ENCODE assay signal across 11 mouse cellular contexts in the genomic region with DNA sequence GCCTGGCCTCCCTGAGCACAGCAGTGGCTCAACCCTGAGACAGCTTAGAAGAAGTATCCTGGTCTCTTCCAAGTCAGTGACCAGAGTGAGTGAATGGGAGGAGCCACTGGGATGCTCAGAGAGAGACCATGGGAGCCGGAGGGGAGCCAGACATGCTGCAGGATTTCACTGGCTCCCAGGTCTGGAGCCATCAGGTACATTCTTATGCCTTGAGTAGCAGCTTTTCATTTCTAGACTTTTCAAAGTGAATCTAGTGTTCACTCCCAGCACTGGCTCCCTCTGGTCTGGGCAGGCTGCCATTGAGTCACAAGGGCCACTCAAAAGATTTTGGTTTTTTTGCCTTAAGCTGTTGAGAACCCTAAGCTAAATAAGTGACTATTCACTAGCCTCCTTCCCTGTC. TPM values are rescaled to one million over a fixed set of nuclear protein-coding genes. Genes with fewer than 3 reads are reported as not detected.
DNase-seq lines count a peak whose midpoint lies in the region; ATAC-seq and TF ChIP-seq lines count a peak whose summit lies in the region.
"Had no signal": no experiment of that assay in that cellular context is flagged by ENCODE, and none has a peak within 500 bp of the region (broad histone marks: within the 10 kb centered on the region; RNA-seq: fewer than 3 reads in every experiment).

No protein-coding gene starts in this region.

- no peaks in the 10 kb centered on the region for H3K9me3 ChIP-seq in hindbrain, postnatal 0 days (ENCODE audit: low read length)
- no peaks in the 10 kb centered on the region for H3K9me3 ChIP-seq in hindbrain, embryonic 12.5 days (replicated peaks)
- H3K9me3 ChIP-seq in forebrain, embryonic 10.5 days, result no peaks in the 10 kb centered on the region
- H3K9me3 ChIP-seq: forebrain, embryonic 15.5 days; hindbrain, embryonic 13.5 days; megakaryocyte, embryonic 14.5 days; stomach, embryonic 15.5 days had no signal

- no peak for TF ChIP-seq CTCF in hindbrain, postnatal 0 days (IDR thresholded peaks at IDR 0.05; ENCODE audit: low read depth)

- 68% methylated on average over 1 of the region's 1 CpGs for WGBS in hindbrain, postnatal 0 days
- WGBS in hindbrain, embryonic 12.5 days, result 71% methylated on average over 1 of the region's 1 CpGs
- 77% methylated on average over 1 of the region's 1 CpGs for WGBS in forebrain, embryonic 10.5 days

- no peaks in the 10 kb centered on the region for H3K27me3 ChIP-seq in hindbrain, postnatal 0 days (ENCODE audit: insufficient read depth, low read length)
- H3K27me3 ChIP-seq in hindbrain, embryonic 12.5 days, result no peaks in the 10 kb centered on the region
- no peaks in the 10 kb centered on the region for H3K27me3 ChIP-seq in forebrain, embryonic 10.5 days (ENCODE audit: poor library complexity, severe bottlenecking)
- H3K27me3 ChIP-seq: forebrain, embryonic 15.5 days; hindbrain, embryonic 13.5 days; megakaryocyte, embryonic 14.5 days; stomach, embryonic 15.5 days had no signal

- no peak overlapping the region for H3K4me2 ChIP-seq in hindbrain, postnatal 0 days (ENCODE audit: low read depth, low read length)
- H3K4me2 ChIP-seq in hindbrain, embryonic 12.5 days (replicated peaks), result no peak overlapping the region
- H3K4me2 ChIP-seq: forebrain, embryonic 15.5 days; hindbrain, embryonic 13.5 days; stomach, embryonic 15.5 days had no signal

- peak; percentile 32; the same call in 1 of the 2 replicates for ATAC-seq in hindbrain, postnatal 0 days
- no peak for ATAC-seq in hindbrain, embryonic 12.5 days (ENCODE audit: low FRiP score)
- ATAC-seq: forebrain, embryonic 15.5 days had no signal

- H3K4me3 ChIP-seq in hindbrain, postnatal 0 days (ENCODE audit: low read length), result no peak overlapping the region
- no peak overlapping the region for H3K4me3 ChIP-seq in hindbrain, embryonic 12.5 days
- no peak overlapping the region for H3K4me3 ChIP-seq in forebrain, embryonic 10.5 days
- H3K4me3 ChIP-seq: forebrain, embryonic 15.5 days; hindbrain, embryonic 13.5 days; megakaryocyte, embryonic 14.5 days; stomach, embryonic 15.5 days had no signal

- no peaks in the 10 kb centered on the region for H3K36me3 ChIP-seq in hindbrain, postnatal 0 days (ENCODE audit: insufficient read depth, low read length)
- H3K36me3 ChIP-seq in hindbrain, embryonic 12.5 days, result no peaks in the 10 kb centered on the region
- H3K36me3 ChIP-seq in forebrain, embryonic 10.5 days (replicated peaks), result no peaks in the 10 kb centered on the region
- H3K36me3 ChIP-seq: forebrain, embryonic 15.5 days; hindbrain, embryonic 13.5 days; stomach, embryonic 15.5 days had no signal

- no peaks in the 10 kb centered on the region; the same call in 1 of the 2 replicates for H3K4me1 ChIP-seq in hindbrain, postnatal 0 days (ENCODE audit: insufficient read depth, low read length)
- H3K4me1 ChIP-seq in hindbrain, embryonic 12.5 days, result 0 out of 2 replicates have a peak, but pooled peaks cover 5% of the 10 kb centered on the region
- H3K4me1 ChIP-seq in forebrain, embryonic 10.5 days, result peaks cover 16% of the 10 kb centered on the region
- H3K4me1 ChIP-seq: forebrain, embryonic 15.5 days; hindbrain, embryonic 13.5 days; stomach, embryonic 15.5 days had no signal

- DNase-seq in hindbrain, postnatal 0 days (ENCODE audit: low spot score), result no peak
- DNase-seq in urinary bladder, postnatal 14 days (ENCODE audit: low spot score), result peak; percentile 44
- DNase-seq in urinary bladder, adult 2 months (ENCODE audit: low spot score), result no peak
- peak; percentile 25 to 41 for DNase-seq in layer of hippocampus, postnatal 10 days (ENCODE audit: low spot score in 2 of 2)
- DNase-seq in retina, postnatal 1 day, result no peak
- no peak for DNase-seq in forebrain, embryonic 10.5 days (ENCODE audit: extremely low spot score, low spot score)

- H3K9ac ChIP-seq in hindbrain, postnatal 0 days (replicated peaks; ENCODE audit: low read length), result no peak overlapping the region
- H3K9ac ChIP-seq in hindbrain, embryonic 12.5 days, result no peak overlapping the region
- H3K9ac ChIP-seq: forebrain, embryonic 15.5 days; hindbrain, embryonic 13.5 days; stomach, embryonic 15.5 days had no signal

- H3K27ac ChIP-seq in hindbrain, postnatal 0 days, result no peak overlapping the region
- H3K27ac ChIP-seq in hindbrain, embryonic 12.5 days, result no peak overlapping the region
- H3K27ac ChIP-seq in forebrain, embryonic 10.5 days, result no peak overlapping the region
- H3K27ac ChIP-seq: forebrain, embryonic 15.5 days; hindbrain, embryonic 13.5 days; stomach, embryonic 15.5 days had no signal

RNA-seq across cellular contexts. Expression of gene Utrn, which starts 31.5 kb away (rescaled TPM):
- 24.6 and 25.8 TPM in 2 replicates for total RNA-seq in hindbrain, postnatal 0 days (2014; rRNA removed)
- 25.0 and 27.3 TPM in 2 replicates for polyA plus RNA-seq in hindbrain, postnatal 0 days (2015; fragmentation: Nextera tagmentation; extraction: Ambion mirVana)
- 52.0 and 56.0 TPM in 2 replicates for polyA plus RNA-seq in hindbrain, embryonic 12.5 days (2016; fragmentation: Nextera tagmentation; extraction: Ambion mirVana)
- polyA plus RNA-seq in urinary bladder, adult 2 months (2012; rRNA removed), result 41.1 and 53.0 TPM in 2 replicates
- 10 to 100 TPM; 33.1 to 33.6 TPM for total RNA-seq in layer of hippocampus, postnatal 10 days (2021)
- 40.8 and 44.3 TPM in 2 replicates for polyA plus RNA-seq in forebrain, embryonic 10.5 days (2016; fragmentation: Nextera tagmentation; extraction: Ambion mirVana)

Comparison
In these comparisons a context has a peak if more than half of its experiments do, and no peak if none do; other contexts are left out.
1. DNase-seq: peak in urinary bladder, postnatal 14 days (single experiment) and layer of hippocampus, postnatal 10 days (2 of 2); none in hindbrain, postnatal 0 days (single experiment), urinary bladder, adult 2 months (single experiment), retina, postnatal 1 day (single experiment) and forebrain, embryonic 10.5 days (single experiment).